In the genomic region with DNA sequence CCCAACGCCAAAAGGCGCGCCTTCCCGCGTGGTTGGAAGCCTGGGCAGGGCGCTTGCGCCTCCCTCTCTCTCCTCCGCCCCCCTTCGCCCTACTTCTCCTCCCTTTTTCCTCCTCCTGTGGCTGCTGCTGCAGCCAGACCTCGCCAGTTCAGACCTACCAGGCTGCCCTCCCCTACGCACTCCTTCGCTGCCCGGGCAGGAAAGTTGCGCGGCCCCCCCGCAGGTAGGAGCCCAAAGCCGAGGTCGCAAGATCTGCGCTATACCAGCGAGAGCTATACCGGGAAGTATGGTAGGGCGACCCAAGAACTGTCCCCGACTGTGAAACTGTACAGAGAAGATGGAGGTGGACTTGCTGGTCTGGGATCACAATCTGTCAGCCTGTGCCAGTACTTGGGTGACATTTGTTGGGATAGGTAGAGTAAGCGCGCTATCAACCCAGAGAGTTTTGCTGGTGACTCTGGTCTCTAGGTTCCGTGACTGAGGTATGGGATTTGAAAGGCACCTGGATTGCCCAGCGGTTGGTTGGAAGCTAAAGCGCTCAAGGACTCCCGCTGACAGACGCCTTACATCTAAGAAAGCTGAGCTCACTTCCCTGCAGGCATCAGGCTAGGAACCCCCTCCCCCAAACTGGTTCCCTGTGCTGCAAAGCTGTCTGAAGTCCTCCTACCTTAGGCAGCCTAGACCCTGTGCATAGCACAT, we compare ENCODE assay signal across 8 mouse cellular contexts. TPM values are rescaled to one million over a fixed set of nuclear protein-coding genes. Genes with fewer than 3 reads are reported as not detected.
DNase-seq lines count a peak whose midpoint lies in the region; ATAC-seq and TF ChIP-seq lines count a peak whose summit lies in the region.

A gene (plus strand): TSS at position 103 of the 699 bp plus-strand sequence.

- peak within 1 kb of the TSS; percentile 48 for H3K4me3 ChIP-seq in forebrain, embryonic 11.5 days (ENCODE audit: low read depth, low read length)
- peak within 1 kb of the TSS; percentile 41 for H3K4me3 ChIP-seq in liver, embryonic 16.5 days (ENCODE audit: low read depth, low read length)
- peak within 1 kb of the TSS; percentile 48 for H3K4me3 ChIP-seq in olfactory bulb, adult 2 months (ENCODE audit: insufficient read depth, low read depth, low read length)

- TF ChIP-seq POLR2A in olfactory bulb, adult 2 months (IDR thresholded peaks at IDR 0.05; ENCODE audit: insufficient read depth, low read depth, low read length) = no peak

- no peaks in the 10 kb centered on the region for H3K4me1 ChIP-seq in forebrain, embryonic 11.5 days (replicated peaks; ENCODE audit: control insufficient read depth, insufficient read depth, low read length)
- H3K4me1 ChIP-seq in liver, embryonic 16.5 days (ENCODE audit: control insufficient read depth, low read depth, low read length) = no peaks in the 10 kb centered on the region
- H3K4me1 ChIP-seq in olfactory bulb, adult 2 months (ENCODE audit: control insufficient read depth, insufficient read depth, low read length) = peaks cover 5% of the 10 kb centered on the region

- no peaks in the 10 kb centered on the region for H3K9me3 ChIP-seq in forebrain, embryonic 11.5 days (ENCODE audit: control insufficient read depth, low read length)
- no peaks in the 10 kb centered on the region for H3K9me3 ChIP-seq in liver, embryonic 16.5 days (replicated peaks; ENCODE audit: control insufficient read depth, low read length)

- WGBS in forebrain, embryonic 11.5 days = under 1% methylated on average over 30 of the region's 30 CpGs
- WGBS in liver, embryonic 16.5 days (ENCODE audit: insufficient replicate concordance) = 2% methylated on average over 30 of the region's 30 CpGs
- WGBS in olfactory bulb, adult 2 months = 2% methylated on average over 30 of the region's 30 CpGs

- H3K9ac ChIP-seq in forebrain, embryonic 11.5 days (ENCODE audit: low read length) = peak within 1 kb of the TSS; percentile 55
- H3K9ac ChIP-seq in liver, embryonic 16.5 days (ENCODE audit: low read depth, low read length) = no peak within 1 kb of the TSS

- H3K4me2 ChIP-seq in forebrain, embryonic 11.5 days (ENCODE audit: low read depth, low read length, severe bottlenecking) = peak within 1 kb of the TSS; percentile 85
- H3K4me2 ChIP-seq in liver, embryonic 16.5 days (ENCODE audit: low read depth, low read length) = peak within 1 kb of the TSS; percentile 57

- no peak within 1 kb of the TSS for H3K27ac ChIP-seq in forebrain, embryonic 11.5 days (ENCODE audit: low read depth, low read length)
- H3K27ac ChIP-seq in liver, embryonic 16.5 days (ENCODE audit: low read length) = no peak within 1 kb of the TSS
- no peak within 1 kb of the TSS for H3K27ac ChIP-seq in olfactory bulb, adult 2 months (ENCODE audit: insufficient read depth, low read depth, low read length)

- no peak for TF ChIP-seq CTCF in olfactory bulb, adult 2 months (IDR thresholded peaks at IDR 0.05; ENCODE audit: insufficient read depth, low read depth, low read length)

- peak; percentile 85 for ATAC-seq in forebrain, embryonic 11.5 days (replicated peaks; ENCODE audit: low FRiP score)
- ATAC-seq in liver, embryonic 16.5 days (ENCODE audit: low read depth) = no peak
- ATAC-seq in monocyte, adult 5-6 weeks (replicated peaks; ENCODE audit: insufficient number of reproducible peaks, low FRiP score, low TSS enrichment, poor library complexity, severe bottlenecking) = no peak

- intact Hi-C loops in heart, postnatal 14 days (cut with DNase I) = no loop called here

- peaks cover 2% of the 10 kb centered on the region; the same call in 1 of the 2 replicates for H3K27me3 ChIP-seq in forebrain, embryonic 11.5 days (ENCODE audit: control insufficient read depth, insufficient read depth, low read length)
- no peaks in the 10 kb centered on the region; the same call in 1 of the 2 replicates for H3K27me3 ChIP-seq in liver, embryonic 16.5 days (ENCODE audit: control insufficient read depth, insufficient read depth, low read depth, low read length)

- peak; percentile 5 to 10 for DNase-seq in cerebellum, postnatal 25 days
- no peak for DNase-seq in cerebellum, adult 9-10 months
- peak; percentile 69 for DNase-seq in forebrain, embryonic 11.5 days (ENCODE audit: low spot score)
- DNase-seq in heart, postnatal 14 days = peak; percentile 4 to 11
- peak; percentile 54 to 76 for DNase-seq in kidney, postnatal 25 days

- H3K36me3 ChIP-seq in forebrain, embryonic 11.5 days (ENCODE audit: control insufficient read depth, insufficient read depth, low read length) = no peaks in the 10 kb centered on the region
- no peaks in the 10 kb centered on the region for H3K36me3 ChIP-seq in liver, embryonic 16.5 days (ENCODE audit: control insufficient read depth, insufficient read depth)

RNA-seq across cellular contexts. Expression of the gene that starts here (rescaled TPM):
- polyA plus RNA-seq in forebrain, embryonic 11.5 days (2014; fragmentation: Nextera tagmentation; extraction: Ambion mirVana) = 9.5 and 10.1 TPM in 2 replicates
- 10 to 100 TPM; 15.3 to 18.1 TPM for total RNA-seq in heart, postnatal 14 days (2021)
- polyA plus RNA-seq in liver, embryonic 16.5 days (2015; fragmentation: Nextera tagmentation; extraction: Ambion mirVana) = 1.7 and 2.1 TPM in 2 replicates
- polyA plus RNA-seq in olfactory bulb, adult 2 months (2012; ENCODE audit: insufficient read depth, insufficient read length, low replicate concordance, missing spikeins) = not detected in 2 replicates
- not detected in 3 replicates for total RNA-seq in monocyte, adult 5-6 weeks (2017)

Comparison
In these comparisons a context has a peak if more than half of its experiments do, and no peak if none do; other contexts are left out.
1. RNA of the gene that starts here (total RNA-seq): 15.3 to 18.1 TPM in heart, postnatal 14 days; not detected in monocyte, adult 5-6 weeks; every median in the first group is over 10 times any median in the second.
2. Peak in every context shown above with its lines, with median percentiles within 50 percentile points of each other: H3K4me3 ChIP-seq.